Mouse (Mus musculus) layer of hippocampus, adult 2 months (tissue): ENCODE data around the gene Lrrc47. TPM values are rescaled to one million over a fixed set of nuclear protein-coding genes. Genes with fewer than 3 reads are reported as not detected.

Source experiments
- DNase-seq, 2 experiments: peaks; one replicate each; pipeline ENCODE4 v3.0.0; 2022; ENCODE audit warnings: low spot score in 2 of 2
- H3K27ac ChIP-seq: fragments of 200-600 bp; 2 replicates; pipeline ENCODE4 v1.8.1; 2022
- H3K4me3 ChIP-seq: fragments of 200-600 bp; 2 replicates; pipeline ENCODE4 v1.8.1; 2022; ENCODE audit warnings: mild to moderate bottlenecking
- CTCF ChIP-seq: fragments of 200-600 bp; conservative IDR thresholded peaks from 2 replicates; pipeline ENCODE4 v1.8.1; 2022; ENCODE audit warnings: antibody characterized with exemption, mild to moderate bottlenecking, moderate library complexity
- total RNA-seq, 2 experiments: library from RNA; stranded (reverse); gene quantifications; 2 replicates each; pipeline ENCODE4 v1.2.3; 2021

The Lrrc47 gene
- total RNA-seq, 2 experiments from 2014 or later, result 65.4 to 70.3 TPM

GRCm38 (mm10) chr4:154006264-154006663 lies 5.3 kb upstream of the Lrrc47 start:
- no peak for DNase-seq
- Histone ChIP-seq H3K27ac (no peak overlapping the region), H3K4me3 (no peak overlapping the region)
- no peak for TF ChIP-seq CTCF

GRCm38 (mm10) chr4:154007759-154008158 lies 3.8 kb upstream of the Lrrc47 start:
- H3K27ac ChIP-seq, result no peak overlapping the region
- no peak overlapping the region for H3K4me3 ChIP-seq
- no peak for DNase-seq
- no peak for TF ChIP-seq CTCF

DNA sequence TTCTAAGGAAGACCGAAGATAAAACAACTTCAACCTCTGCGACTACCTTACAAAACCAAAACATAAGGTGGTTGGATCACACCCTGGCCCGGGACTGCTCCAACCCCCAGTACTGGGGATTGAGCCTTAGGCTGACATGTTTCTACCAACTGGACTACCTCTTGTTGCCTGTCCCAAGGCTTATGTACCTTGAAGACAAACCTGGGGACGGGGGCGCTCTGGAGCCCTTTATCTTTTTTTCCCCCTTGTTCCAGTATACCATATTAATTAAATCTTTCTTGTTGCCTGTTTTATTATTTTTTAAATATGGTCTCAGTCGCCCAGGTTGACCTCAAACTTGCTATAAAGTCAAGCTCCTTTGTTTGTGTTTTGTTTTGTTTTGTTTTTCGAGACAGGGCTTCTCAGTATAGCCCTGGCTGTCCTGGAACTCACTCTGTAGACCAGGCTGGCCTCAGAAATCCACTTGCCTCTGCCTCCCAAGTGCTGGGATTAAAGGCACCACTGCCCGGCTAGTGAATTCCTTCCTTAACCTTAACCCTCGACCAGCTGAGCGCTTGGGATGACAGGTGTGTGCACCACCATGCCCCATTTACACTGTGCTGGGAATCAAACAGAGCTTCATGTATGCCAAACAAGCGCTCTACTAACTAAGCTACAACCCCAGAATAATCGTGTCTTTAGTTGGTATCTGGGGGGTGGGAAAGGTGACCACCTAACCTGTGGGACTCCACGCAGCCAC lies 455 bp upstream of the Lrrc47 start:
- no peak for TF ChIP-seq CTCF
- no peak for DNase-seq
- H3K4me3 ChIP-seq, result peak overlapping the region; percentile 93

GRCm38 (mm10) chr4:154012132-154012882 lies 776 bp downstream of the Lrrc47 start:
- H3K4me3 ChIP-seq, result peak overlapping the region; percentile 93
- TF ChIP-seq CTCF, result no peak
- peak overlapping the region; percentile 92 for H3K27ac ChIP-seq
- DNase-seq, result peak in 1 of 2 experiments; percentile 18

More for the DNA sequence above, 455 bp upstream of the Lrrc47 start:
- peak overlapping the region; percentile 92 for H3K27ac ChIP-seq

DNA sequence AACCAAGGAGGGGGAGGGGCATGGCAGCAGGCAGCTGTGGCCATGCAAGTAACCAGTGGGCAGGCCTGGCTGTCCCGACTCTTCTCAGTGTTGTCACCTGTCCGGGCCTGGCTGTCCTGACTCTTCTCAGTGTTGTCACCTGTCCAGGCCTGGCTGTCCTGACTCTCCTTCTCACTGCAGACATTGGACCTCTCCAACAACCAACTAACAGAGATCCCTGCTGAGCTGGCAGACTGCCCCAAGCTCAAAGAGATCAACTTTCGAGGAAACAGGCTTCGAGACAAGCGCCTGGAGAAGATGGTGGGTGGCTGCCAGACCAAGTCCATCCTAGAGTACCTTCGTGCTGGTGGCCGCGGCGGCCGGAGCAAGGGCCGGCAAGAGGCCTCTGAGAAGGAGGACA lies 3.9 kb downstream of the Lrrc47 start:
- Histone ChIP-seq H3K4me3 (no peak overlapping the region), H3K27ac (no peak overlapping the region; the same call in 1 of the 2 replicates)
- no peak for DNase-seq
- no peak for TF ChIP-seq CTCF

- DNase-seq, result peak in 1 of 2 experiments; percentile 62
- peak; percentile 77 for TF ChIP-seq CTCF
Measured at GRCm38 (mm10) chr4:154019571-154019970, 8.0 kb downstream of the Lrrc47 start.

DNA sequence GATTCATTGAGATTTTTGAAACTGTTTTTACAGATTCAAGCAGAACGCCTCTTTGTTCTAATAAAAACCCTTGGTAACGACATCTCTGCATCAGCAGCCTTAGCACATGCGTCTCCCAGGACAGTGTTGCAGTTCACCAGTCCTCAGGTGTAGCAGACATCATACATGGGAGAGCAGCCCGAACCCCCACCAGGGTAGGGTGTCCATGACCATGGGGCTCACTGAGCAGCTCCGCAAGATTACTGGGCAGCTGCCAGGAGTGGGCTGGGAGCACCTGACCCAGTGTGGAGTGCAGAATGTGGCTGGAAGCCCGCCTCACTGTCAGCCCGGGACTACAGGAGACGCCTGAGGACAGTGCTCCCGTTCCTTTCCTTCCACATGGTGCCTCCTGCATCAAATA lies 9.9 kb downstream of the Lrrc47 start:
- Histone ChIP-seq H3K27ac (peak overlapping the region; percentile 89), H3K4me3 (no peak overlapping the region)
- no peak for TF ChIP-seq CTCF
- no peak for DNase-seq

More at GRCm38 (mm10) chr4:154019571-154019970, 8.0 kb downstream of the Lrrc47 start:
- Histone ChIP-seq H3K27ac (peak overlapping the region; percentile 41; the same call in 1 of the 2 replicates), H3K4me3 (no peak overlapping the region)

DNA sequence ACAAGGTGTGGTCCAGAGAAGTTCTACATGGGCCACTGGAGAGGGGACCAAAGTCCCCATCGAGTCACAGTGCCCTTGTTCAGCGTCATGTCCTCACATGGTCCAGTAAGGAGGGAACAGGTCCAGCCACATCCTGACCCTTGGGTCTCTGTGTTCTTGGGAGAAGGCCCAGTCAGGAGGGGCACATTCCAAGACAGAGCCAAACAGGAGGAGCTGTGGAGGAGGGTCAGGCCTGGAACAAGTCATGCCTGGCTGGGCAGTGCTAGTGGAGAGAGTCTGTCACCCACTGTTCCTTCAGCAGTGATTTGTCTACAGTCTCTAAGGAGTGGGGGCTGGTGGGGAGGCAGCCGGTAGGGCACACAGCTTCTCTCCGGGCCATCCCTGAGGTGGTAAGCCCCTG lies 10.9 kb downstream of the Lrrc47 start:
- H3K27ac ChIP-seq, result peak overlapping the region; percentile 89

GRCm38 (mm10) chr4:154022844-154023243 lies 11.3 kb downstream of the Lrrc47 start:
- DNase-seq, result peak in 1 of 2 experiments; percentile 30
- peak overlapping the region; percentile 89 for H3K27ac ChIP-seq

More for the DNA sequence above, 10.9 kb downstream of the Lrrc47 start:
- H3K4me3 ChIP-seq, result no peak overlapping the region
- DNase-seq, result no peak
- no peak for TF ChIP-seq CTCF

DNA sequence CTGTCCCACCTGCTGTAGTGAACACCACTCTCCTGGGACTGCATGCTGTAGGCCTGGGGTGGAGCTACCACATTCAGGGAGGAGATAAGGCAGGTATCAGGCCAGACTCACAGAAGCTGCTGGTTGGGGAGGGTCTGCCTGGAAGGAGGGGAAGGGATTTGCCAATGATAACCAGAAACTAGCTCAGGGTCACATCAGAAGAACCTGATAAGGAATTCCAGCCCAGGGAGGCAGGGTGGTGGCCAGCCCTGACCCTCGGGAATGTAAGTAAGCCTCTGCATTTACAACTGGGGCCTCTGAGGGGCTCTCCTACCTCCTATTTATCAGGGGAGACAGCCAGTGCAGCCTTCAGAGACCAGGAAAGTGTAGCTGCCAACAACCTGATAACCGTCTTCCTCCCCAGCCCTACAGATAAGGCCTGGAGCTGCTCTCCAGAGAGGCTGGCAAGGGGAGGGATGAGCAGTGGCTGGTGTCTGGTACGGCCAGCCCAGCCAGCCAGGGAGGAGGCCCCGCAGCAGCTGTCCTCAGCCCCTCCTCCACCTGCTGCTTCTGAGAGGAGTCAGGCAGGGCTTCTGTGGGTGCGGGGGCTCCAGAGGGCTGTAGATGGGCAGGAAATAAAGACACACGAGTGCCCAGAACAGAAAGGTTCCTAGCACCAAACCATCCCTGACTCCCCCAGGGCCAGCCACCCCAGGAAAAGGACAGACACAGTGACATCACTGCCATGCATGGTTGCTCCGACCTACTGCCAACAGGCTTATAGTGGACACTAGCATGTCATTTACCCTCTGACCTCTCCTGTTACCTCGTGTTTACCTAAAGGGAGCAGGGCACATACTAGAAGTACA lies 12.4 kb downstream of the Lrrc47 start:
- peak in 1 of 2 experiments; percentile 25 for DNase-seq
- no peak overlapping the region; the same call in 1 of the 2 replicates for H3K4me3 ChIP-seq
- H3K27ac ChIP-seq, result peak overlapping the region; percentile 89
- TF ChIP-seq CTCF, result no peak

More at GRCm38 (mm10) chr4:154022844-154023243, 11.3 kb downstream of the Lrrc47 start:
- no peak overlapping the region for H3K4me3 ChIP-seq
- no peak for TF ChIP-seq CTCF

GRCm38 (mm10) chr4:154024729-154025521 lies 13.4 kb downstream of the Lrrc47 start:
- peak overlapping the region; percentile 89 for H3K27ac ChIP-seq
- TF ChIP-seq CTCF, result no peak
- no peak for DNase-seq
- H3K4me3 ChIP-seq, result peak overlapping the region; percentile 47
